Comparison of ENCODE assay signal across 13 mouse cellular contexts in genomic region chr11:69950807-69951459, GRCm38 (mm10). TPM values are rescaled to one million over a fixed set of nuclear protein-coding genes. Genes with fewer than 3 reads are reported as not detected.
DNase-seq lines count a peak whose midpoint lies in the region; ATAC-seq lines count a peak whose summit lies in the region.
"Had no signal": no experiment of that assay in that cellular context is flagged by ENCODE, and none has a peak within 500 bp of the region (broad histone marks: within the 10 kb centered on the region; RNA-seq: fewer than 3 reads in every experiment).

No protein-coding gene starts in this region.

- no peak overlapping the region for H3K4me3 ChIP-seq in forebrain, embryonic 15.5 days
- H3K4me3 ChIP-seq: embryonic facial prominence, embryonic 12.5 days; hindbrain, embryonic 15.5 days; lung, embryonic 15.5 days; myocyte had no signal

- no peak for ATAC-seq in forebrain, embryonic 15.5 days (replicated peaks)

- H3K27me3 ChIP-seq in forebrain, embryonic 15.5 days, result no peaks in the 10 kb centered on the region
- H3K27me3 ChIP-seq: embryonic facial prominence, embryonic 12.5 days; lung, embryonic 15.5 days had no signal

- H3K9ac ChIP-seq in forebrain, embryonic 15.5 days (replicated peaks), result no peak overlapping the region
- H3K9ac ChIP-seq: embryonic facial prominence, embryonic 12.5 days; hindbrain, embryonic 15.5 days; lung, embryonic 15.5 days had no signal

- WGBS in forebrain, embryonic 15.5 days, result 38% methylated on average over 4 of the region's 4 CpGs

- DNase-seq in adrenal gland, postnatal 14 days, result peak; percentile 54
- DNase-seq in adrenal gland, adult 8-10 months, result no peak
- DNase-seq in kidney, postnatal 25 days, result peak; percentile 41 to 42
- no peak for DNase-seq in kidney, adult 8-10 months
- DNase-seq in 416B (ENCODE audit: low read depth), result peak; percentile 50
- DNase-seq in embryo, embryonic 10 days (ENCODE audit: low spot score), result peak; percentile 56
- DNase-seq in cerebellum, postnatal 4 days (ENCODE audit: low spot score in 2 of 2), result no peak

- no peaks in the 10 kb centered on the region for H3K36me3 ChIP-seq in forebrain, embryonic 15.5 days
- H3K36me3 ChIP-seq: hindbrain, embryonic 15.5 days; lung, embryonic 15.5 days had no signal

- no peak overlapping the region for H3K27ac ChIP-seq in forebrain, embryonic 15.5 days (replicated peaks)
- H3K27ac ChIP-seq: embryonic facial prominence, embryonic 12.5 days; hindbrain, embryonic 15.5 days; lung, embryonic 15.5 days had no signal

- H3K9me3 ChIP-seq in forebrain, embryonic 15.5 days, result no peaks in the 10 kb centered on the region
- H3K9me3 ChIP-seq: embryonic facial prominence, embryonic 12.5 days; hindbrain, embryonic 15.5 days; lung, embryonic 15.5 days had no signal

- peaks cover 18% of the 10 kb centered on the region for H3K4me1 ChIP-seq in forebrain, embryonic 15.5 days

- no peak overlapping the region for H3K4me2 ChIP-seq in forebrain, embryonic 15.5 days (replicated peaks)
- H3K4me2 ChIP-seq: embryonic facial prominence, embryonic 12.5 days; hindbrain, embryonic 15.5 days; lung, embryonic 15.5 days had no signal

RNA-seq across cellular contexts. Expression of gene Slc2a4, which starts 2.9 kb away (rescaled TPM):
- 65.2 and 78.7 TPM in 2 replicates for total RNA-seq in adrenal gland, postnatal 14 days (2021)
- total RNA-seq in adrenal gland, adult 8-10 months (2022), result 10 to 100 TPM; 36.5 to 90.1 (median 50.0) TPM
- 6.4 and 7.5 TPM in 2 replicates for polyA plus RNA-seq in forebrain, embryonic 15.5 days (2015; fragmentation: Nextera tagmentation; extraction: Ambion mirVana)

RNA-seq across cellular contexts. Expression of gene Cldn7, which starts 13.6 kb away (rescaled TPM):
- total RNA-seq in adrenal gland, postnatal 14 days (2021), result 1.1 TPM in 1 of 2 replicates, not detected in the other
- under 1 TPM in 1 of 4 experiments, not detected in 3; 0.55 TPM for total RNA-seq in adrenal gland, adult 8-10 months (2022)
- polyA plus RNA-seq in forebrain, embryonic 15.5 days (2015; fragmentation: Nextera tagmentation; extraction: Ambion mirVana), result 0.28 and 0.56 TPM in 2 replicates
- total RNA-seq: layer of hippocampus, postnatal 25 days had no signal
- polyA plus RNA-seq: myocyte had no signal

RNA-seq across cellular contexts. Expression of gene Ybx2, which starts 15.3 kb away (rescaled TPM):
- 27.3 and 39.6 TPM in 2 replicates for total RNA-seq in adrenal gland, postnatal 14 days (2021)
- 10 to 100 TPM in 3 of 4 experiments, 1 to 10 TPM in 1; 6.3 to 13.9 (median 11.8) TPM for total RNA-seq in adrenal gland, adult 8-10 months (2022)
- polyA plus RNA-seq in forebrain, embryonic 15.5 days (2015; fragmentation: Nextera tagmentation; extraction: Ambion mirVana), result 5.6 and 5.8 TPM in 2 replicates

RNA-seq across cellular contexts. Expression of gene Eif5a, which starts 29.2 kb away (rescaled TPM):
- total RNA-seq in adrenal gland, postnatal 14 days (2021), result 616 and 636 TPM in 2 replicates
- 100 to 1,000 TPM; 468 to 561 (median 519) TPM for total RNA-seq in adrenal gland, adult 8-10 months (2022)
- polyA plus RNA-seq in forebrain, embryonic 15.5 days (2015; fragmentation: Nextera tagmentation; extraction: Ambion mirVana), result 1,167 and 1,257 TPM in 2 replicates

RNA-seq across cellular contexts. Expression of gene Ctdnep1, which starts 30.0 kb away (rescaled TPM):
- total RNA-seq in adrenal gland, postnatal 14 days (2021), result 128 and 129 TPM in 2 replicates
- total RNA-seq in adrenal gland, adult 8-10 months (2022), result 100 to 1,000 TPM; 109 to 125 (median 120) TPM
- 18.4 and 20.8 TPM in 2 replicates for polyA plus RNA-seq in forebrain, embryonic 15.5 days (2015; fragmentation: Nextera tagmentation; extraction: Ambion mirVana)

Comparison
In these comparisons a context has a peak if more than half of its experiments do, and no peak if none do; other contexts are left out.
1. DNase-seq: peak in adrenal gland, postnatal 14 days (single experiment), kidney, postnatal 25 days (2 of 2), 416B (single experiment) and embryo, embryonic 10 days (single experiment); none in adrenal gland, adult 8-10 months (single experiment), kidney, adult 8-10 months (0 of 2) and cerebellum, postnatal 4 days (0 of 2).